Mouse (Mus musculus) spleen, adult 2 months (tissue): ENCODE data around the gene Tmem198. TPM values are rescaled to one million over a fixed set of nuclear protein-coding genes. Genes with fewer than 3 reads are reported as not detected.

Experiments
- DNase-seq, 2 experiments: peaks; one replicate each; pipeline versions ENCODE4 v3.0.0 to v3.0.0-alpha.2; 2012 to 2021; ENCODE audit warnings: low spot score in 2 of 2, low read depth in 1 of 2
- H3K27ac ChIP-seq: fragments of 200-500 bp; 2 replicates; pipeline ENCODE4 v1.5.1; 2012; ENCODE audit warnings: low read length, inconsistent platforms; ENCODE audit not compliant: insufficient read depth
- H3K27me3 ChIP-seq: fragments of 200-500 bp; 2 replicates; pipeline ENCODE4 v1.6.1; 2012; ENCODE audit warnings: mild to moderate bottlenecking, moderate library complexity, low read length, inconsistent platforms; ENCODE audit not compliant: control insufficient read depth, insufficient read depth
- H3K36me3 ChIP-seq: fragments of 200-500 bp; 2 replicates; pipeline ENCODE4 v1.6.1; 2012; ENCODE audit warnings: mild to moderate bottlenecking, low read length, inconsistent platforms; ENCODE audit not compliant: control insufficient read depth, insufficient read depth
- H3K4me1 ChIP-seq: fragments of 200-500 bp; 2 replicates; pipeline ENCODE4 v1.6.1; 2011; ENCODE audit warnings: inconsistent platforms; ENCODE audit not compliant: control insufficient read depth, insufficient read depth, insufficient read length
- H3K4me3 ChIP-seq: fragments of 200-500 bp; 2 replicates; pipeline ENCODE4 v1.5.1; 2011; ENCODE audit warnings: mild to moderate bottlenecking, inconsistent platforms; ENCODE audit not compliant: insufficient read depth, insufficient read length; ENCODE audit errors: extremely low read depth
- CTCF ChIP-seq: fragments of 200-500 bp; IDR thresholded peaks from 2 replicates; pipeline ENCODE4 v1.5.1; 2011; ENCODE audit warnings: mild to moderate bottlenecking, inconsistent platforms; ENCODE audit not compliant: insufficient read depth, insufficient read length, insufficient replicate concordance; ENCODE audit errors: extremely low read depth
- POLR2A ChIP-seq: fragments of 200-500 bp; IDR thresholded peaks from 2 replicates; pipeline ENCODE4 v1.6.1; 2011; ENCODE audit warnings: low read depth, low read length, inconsistent platforms
- WGBS: fragments of 180-500 bp; shearing (Covaris S2); methylation state at CpG from one replicate; pipeline ENCODE4 v1.1.7; 2018; 5-methylcytosine and 5-hydroxymethylcytosine counted together
- polyA plus RNA-seq: library from polyadenylated mRNA; depleted of rRNA; stranded (reverse); fragments of >200 nt; gene quantifications from 2 replicates; pipeline ENCODE4 v1.2.3, GENCODE M21; 2012

Tmem198 gene
- polyA plus RNA-seq, 1 experiment, result 2.6 TPM

DNA sequence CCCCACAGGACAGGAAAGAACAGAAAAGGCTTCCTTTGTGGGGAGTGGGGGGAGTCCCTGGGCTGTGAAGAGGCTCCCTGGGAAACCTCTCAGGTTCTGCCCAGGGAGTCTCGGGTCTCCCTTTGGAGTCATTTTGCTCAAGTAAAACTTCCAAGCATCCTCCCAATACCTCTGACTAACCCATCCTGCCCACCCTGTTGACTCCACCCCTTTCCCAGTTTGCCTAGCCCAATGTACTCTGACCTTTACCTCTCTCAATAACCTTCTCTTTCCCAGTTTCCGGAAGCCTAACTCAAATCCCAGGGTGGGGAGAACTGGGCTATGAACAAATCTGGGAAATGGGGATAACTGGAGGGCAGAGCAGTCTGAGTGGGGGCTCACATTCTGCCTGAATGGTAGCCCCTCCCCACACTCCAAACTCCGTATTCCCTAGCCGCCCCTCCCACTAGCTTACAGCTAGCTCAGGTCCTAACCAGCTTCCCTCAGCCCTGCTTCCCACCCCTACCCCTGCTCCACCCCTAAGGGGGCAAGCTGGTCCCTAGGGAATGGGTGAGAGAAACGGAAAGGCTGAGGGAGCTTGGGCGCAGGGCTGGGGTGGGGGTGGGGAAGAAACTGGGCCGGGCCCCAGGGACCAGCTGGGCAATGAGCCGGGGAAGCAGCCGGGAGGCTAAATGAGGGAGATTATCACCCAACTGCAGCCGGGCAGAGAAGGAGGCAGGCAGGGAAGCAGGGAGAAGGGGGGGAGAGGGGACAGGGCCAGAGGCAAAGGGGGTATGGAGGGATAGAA is 31.9 kb upstream of the Tmem198 start:
- Histone ChIP-seq H3K36me3 (0 out of 2 replicates have a peak, but pooled peaks cover 2% of the 10 kb centered on the region), H3K4me3 (no peak overlapping the region), H3K27me3 (peaks cover 33% of the 10 kb centered on the region), H3K4me1 (peaks cover 14% of the 10 kb centered on the region), H3K27ac (no peak overlapping the region)
- TF ChIP-seq CTCF (no peak), POLR2A (no peak)
- WGBS, result 4% methylated on average over 10 of the region's 10 CpGs
- DNase-seq, result no peak

DNA sequence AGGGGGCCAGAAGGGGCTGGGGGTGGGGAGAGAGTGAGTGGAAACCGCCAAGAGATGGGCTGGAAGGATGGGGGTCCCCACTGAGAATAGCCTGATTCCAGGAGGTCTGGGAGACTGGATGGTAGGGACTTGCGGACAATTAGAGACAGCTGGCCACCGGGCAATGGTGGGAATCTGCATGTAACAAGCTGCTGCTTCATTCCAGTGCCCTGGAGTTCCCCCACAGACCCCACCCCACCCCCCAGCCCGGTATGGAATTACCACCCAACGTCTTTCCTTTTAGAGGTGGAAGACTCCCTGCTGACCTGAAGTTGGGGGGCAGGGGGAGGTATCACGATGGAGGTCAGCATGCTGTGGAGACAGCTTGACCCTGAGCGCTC is 31.3 kb upstream of the Tmem198 start:
- DNase-seq, result no peak
- H3K4me1 ChIP-seq, result peaks cover 14% of the 10 kb centered on the region
- no peaks in the 10 kb centered on the region for H3K36me3 ChIP-seq
- peaks cover 33% of the 10 kb centered on the region for H3K27me3 ChIP-seq
- H3K4me3 ChIP-seq, result no peak overlapping the region
- H3K27ac ChIP-seq, result no peak overlapping the region
- TF ChIP-seq CTCF, result no peak
- TF ChIP-seq POLR2A, result no peak
- WGBS, result 7% methylated on average over 7 of the region's 7 CpGs

DNA sequence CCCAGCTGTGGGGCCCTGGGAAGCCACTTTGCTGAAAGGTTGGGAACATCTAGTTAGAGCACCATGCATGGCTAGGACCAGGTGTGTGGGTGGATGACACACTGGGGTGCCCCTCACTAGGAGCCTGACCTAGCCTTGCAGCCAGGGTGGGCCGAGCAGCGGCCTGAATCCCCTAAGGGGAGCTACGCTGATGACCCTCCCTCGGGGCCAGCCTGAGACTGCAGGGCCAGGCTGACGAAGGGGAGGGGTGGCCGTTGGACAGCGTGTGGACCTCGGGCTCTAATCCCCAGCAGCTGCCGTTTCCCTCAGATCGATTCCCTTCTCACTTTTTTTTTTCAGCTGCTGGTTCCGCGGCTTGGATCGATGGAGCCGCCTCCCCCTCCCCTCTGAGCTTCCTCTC is 30.4 kb upstream of the Tmem198 start:
- H3K4me3 ChIP-seq, result no peak overlapping the region
- no peak overlapping the region for H3K27ac ChIP-seq
- peaks cover 33% of the 10 kb centered on the region for H3K27me3 ChIP-seq

DNA sequence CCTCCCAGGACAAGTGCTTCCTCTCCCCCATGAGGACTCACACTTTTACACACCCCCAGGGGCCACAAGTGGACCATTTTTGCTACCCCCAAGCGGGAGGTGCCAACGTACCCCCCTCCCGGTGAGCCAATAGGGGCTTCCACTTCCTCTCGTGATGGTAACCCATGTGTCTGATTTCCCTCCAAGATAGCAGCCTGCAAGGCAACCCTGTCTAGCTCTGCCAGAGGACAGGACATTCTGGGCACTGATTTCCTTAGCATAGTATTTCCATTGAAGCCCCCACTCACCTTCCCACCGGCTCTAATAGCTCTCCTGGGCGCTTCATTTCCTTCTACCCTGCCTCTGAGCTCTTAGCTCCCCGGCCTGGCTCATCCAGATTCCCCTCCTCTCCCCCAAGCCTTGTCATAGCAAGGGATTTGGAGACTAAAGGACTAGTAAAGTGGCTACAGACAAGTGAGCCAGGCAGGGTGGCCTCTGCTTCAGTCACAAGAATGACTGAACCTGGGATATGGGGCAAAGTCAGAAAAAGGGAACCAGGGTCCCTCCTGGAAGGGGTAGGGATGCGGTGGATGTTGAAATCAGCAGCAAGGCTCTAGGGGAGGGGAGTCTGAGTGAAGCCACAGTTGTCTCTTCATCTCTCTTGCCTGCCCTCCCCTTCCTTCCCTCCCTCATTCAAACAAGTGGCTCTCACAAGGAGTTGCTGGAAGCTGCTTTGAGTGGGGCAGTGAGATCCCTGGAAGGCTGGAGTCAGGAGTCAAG is 29.8 kb upstream of the Tmem198 start:
- peaks cover 14% of the 10 kb centered on the region for H3K4me1 ChIP-seq
- no peak overlapping the region for H3K4me3 ChIP-seq
- DNase-seq, result no peak
- no peaks in the 10 kb centered on the region for H3K36me3 ChIP-seq
- 9% methylated on average over 8 of the region's 8 CpGs for WGBS
- peaks cover 33% of the 10 kb centered on the region for H3K27me3 ChIP-seq
- TF ChIP-seq POLR2A, result no peak
- TF ChIP-seq CTCF, result no peak
- no peak overlapping the region for H3K27ac ChIP-seq

More for the DNA sequence above, 30.4 kb upstream of the Tmem198 start:
- WGBS, result 5% methylated on average over 14 of the region's 14 CpGs
- TF ChIP-seq CTCF (no peak), POLR2A (no peak)
- no peaks in the 10 kb centered on the region for H3K36me3 ChIP-seq
- DNase-seq, result no peak
- H3K4me1 ChIP-seq, result peaks cover 14% of the 10 kb centered on the region

DNA sequence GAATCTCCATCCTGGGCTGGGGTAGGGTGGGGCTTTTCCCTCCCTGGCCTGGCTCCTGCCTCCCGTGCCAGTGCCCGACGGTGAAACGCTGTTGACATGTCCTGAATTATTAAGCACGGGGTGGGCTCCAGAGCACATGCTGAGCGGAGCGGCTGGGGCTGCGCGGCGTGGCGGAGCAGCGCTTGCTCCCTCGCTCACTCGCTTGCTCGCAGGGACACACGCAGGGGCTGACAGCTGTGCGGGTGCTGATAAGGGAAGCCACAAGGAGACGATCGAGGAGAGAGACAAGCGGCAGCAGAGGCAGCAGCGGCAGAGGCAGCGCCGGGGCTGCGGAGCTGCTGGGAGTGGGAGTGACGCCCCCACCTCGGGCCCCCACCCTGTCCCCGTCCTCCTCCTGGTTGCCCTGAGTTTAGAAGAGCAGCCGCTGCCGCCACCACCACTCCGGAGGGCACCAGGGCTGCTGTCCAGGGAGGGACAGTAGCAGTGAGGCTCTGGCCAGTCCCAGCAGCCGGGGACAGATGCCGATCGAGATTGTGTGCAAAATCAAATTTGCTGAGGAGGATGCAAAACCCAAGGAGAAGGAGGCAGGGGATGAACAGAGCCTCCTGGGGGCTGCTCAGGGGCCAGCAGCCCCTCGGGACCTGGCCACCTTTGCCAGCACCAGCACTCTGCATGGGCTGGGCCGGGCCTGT is 28.9 kb upstream of the Tmem198 start, which contains the start of gene Asic4:
Gene Asic4, plus strand, starts transcription at position 123 of the 692 bp plus-strand sequence.
- TF ChIP-seq CTCF (no peak), POLR2A (no peak)
- peaks cover 33% of the 10 kb centered on the region for H3K27me3 ChIP-seq

DNA sequence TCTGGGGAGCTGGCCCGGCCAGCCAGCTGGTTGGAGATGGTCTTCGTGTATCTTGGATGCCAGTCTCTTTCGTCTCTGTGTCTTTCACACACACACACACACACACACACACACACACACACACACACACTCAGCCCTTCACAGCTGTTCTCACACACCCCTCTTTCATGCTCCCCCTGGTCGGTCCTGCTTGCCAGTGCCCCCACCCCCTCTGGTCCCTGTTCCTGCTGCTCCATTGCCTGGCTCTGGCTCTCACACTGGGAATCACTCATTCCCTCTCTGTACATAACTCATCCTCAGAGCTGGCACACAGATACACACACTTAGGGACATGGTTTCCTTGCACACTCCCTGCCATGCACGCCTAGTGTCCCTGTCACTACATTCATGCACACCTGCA is 27.4 kb upstream of the Tmem198 start:
- H3K27ac ChIP-seq, result no peak overlapping the region
- H3K4me3 ChIP-seq, result no peak overlapping the region
- peaks cover 12% of the 10 kb centered on the region for H3K4me1 ChIP-seq
- H3K27me3 ChIP-seq, result peaks cover 31% of the 10 kb centered on the region
- TF ChIP-seq POLR2A, result no peak
- TF ChIP-seq CTCF, result no peak
- no peak for DNase-seq
- H3K36me3 ChIP-seq, result no peaks in the 10 kb centered on the region
- WGBS, result 70% methylated on average over 5 of the region's 5 CpGs

More for the DNA sequence above, 28.9 kb upstream of the Tmem198 start, which contains the start of gene Asic4:
- Histone ChIP-seq H3K27ac (no peak within 1 kb of the TSS), H3K4me3 (no peak within 1 kb of the TSS), H3K36me3 (no peaks in the 10 kb centered on the region), H3K4me1 (peaks cover 14% of the 10 kb centered on the region)
- 4% methylated on average over 35 of the region's 35 CpGs for WGBS
- DNase-seq, result no peak
